Mouse (Mus musculus): ENCODE data around the gene Tmem95. TPM values are rescaled to one million over a fixed set of nuclear protein-coding genes. Genes with fewer than 3 reads are reported as not detected.
A peak's percentile ranks its signal among the peaks of the same experiment; 100 is the strongest.

Gene Tmem95
- polyA plus RNA-seq (2015; fragmentation: Nextera tagmentation; extraction: Ambion mirVana), result not detected in 2 replicates

GRCm38 (mm10) chr11:69877878-69878277, at the start of gene Tmem95:
Tmem95 (minus strand) TSS chr11:69878018.
- WGBS, result 82% methylated on average over 11 of the region's 11 CpGs
- no peak for ATAC-seq (ENCODE audit: insufficient read depth, low FRiP score, low read depth)
- H3K4me1 ChIP-seq, result peaks cover 47% of the 10 kb centered on the region
- peak within 1 kb of the TSS; percentile 3; the same call in 1 of the 2 replicates for H3K4me3 ChIP-seq (replicated peaks)
- peak within 1 kb of the TSS; percentile 72 for H3K27ac ChIP-seq
- no peaks in the 10 kb centered on the region for H3K36me3 ChIP-seq
- H3K9ac ChIP-seq, result no peak within 1 kb of the TSS
- no peaks in the 10 kb centered on the region for H3K27me3 ChIP-seq (replicated peaks)
- no peaks in the 10 kb centered on the region for H3K9me3 ChIP-seq
- peak within 1 kb of the TSS; percentile 90 for H3K4me2 ChIP-seq

- ATAC-seq (ENCODE audit: insufficient read depth, low FRiP score, low read depth), result no peak
- WGBS, result 95% methylated on average over 2 of the region's 2 CpGs
- Histone ChIP-seq H3K4me2 (no peak overlapping the region), H3K9me3 (no peaks in the 10 kb centered on the region), H3K9ac (no peak overlapping the region), H3K27me3 (replicated peaks) (no peaks in the 10 kb centered on the region), H3K27ac (no peak overlapping the region), H3K4me3 (replicated peaks) (no peak overlapping the region), H3K4me1 (0 out of 2 replicates have a peak, but pooled peaks cover 3% of the 10 kb centered on the region), H3K36me3 (no peaks in the 10 kb centered on the region)
Measured at GRCm38 (mm10) chr11:69927501-69927900, 49.7 kb upstream of the Tmem95 start.

- ATAC-seq (ENCODE audit: insufficient read depth, low FRiP score, low read depth), result no peak
- H3K4me3 ChIP-seq (replicated peaks), result no peak overlapping the region
- no peaks in the 10 kb centered on the region for H3K27me3 ChIP-seq (replicated peaks)
- H3K27ac ChIP-seq, result peak overlapping the region; percentile 99; the same call in 1 of the 2 replicates
- H3K4me2 ChIP-seq, result peak overlapping the region; percentile 65; the same call in 1 of the 2 replicates
- peaks cover 9% of the 10 kb centered on the region for H3K36me3 ChIP-seq
- 63% methylated on average over 3 of the region's 3 CpGs for WGBS
- peaks cover 13% of the 10 kb centered on the region; the same call in 1 of the 2 replicates for H3K4me1 ChIP-seq
- no peaks in the 10 kb centered on the region for H3K9me3 ChIP-seq
- H3K9ac ChIP-seq, result no peak overlapping the region
Measured at GRCm38 (mm10) chr11:69922796-69923195, 45.0 kb upstream of the Tmem95 start.

- WGBS, result 2% methylated on average over 12 of the region's 12 CpGs
- peaks cover 13% of the 10 kb centered on the region; the same call in 1 of the 2 replicates for H3K4me1 ChIP-seq
- ATAC-seq (ENCODE audit: insufficient read depth, low FRiP score, low read depth), result no peak
- H3K36me3 ChIP-seq, result peaks cover 15% of the 10 kb centered on the region
- H3K4me2 ChIP-seq, result peak overlapping the region; percentile 65
- H3K9ac ChIP-seq, result peak overlapping the region; percentile 56; the same call in 1 of the 2 replicates
- H3K9me3 ChIP-seq, result no peaks in the 10 kb centered on the region
- H3K27me3 ChIP-seq (replicated peaks), result no peaks in the 10 kb centered on the region
- H3K4me3 ChIP-seq (replicated peaks), result peak overlapping the region; percentile 91
- peak overlapping the region; percentile 99 for H3K27ac ChIP-seq
Measured at GRCm38 (mm10) chr11:69922012-69922756, 44.4 kb upstream of the Tmem95 start.

GRCm38 (mm10) chr11:69921114-69922011, 43.5 kb upstream of the Tmem95 start, which contains the start of gene Eif5a:
Eif5a (minus strand) TSS chr11:69921958.
- Histone ChIP-seq H3K36me3 (peaks cover 19% of the 10 kb centered on the region), H3K27ac (peak within 1 kb of the TSS; percentile 99), H3K27me3 (replicated peaks) (no peaks in the 10 kb centered on the region), H3K9ac (peak within 1 kb of the TSS; percentile 93), H3K4me2 (peak within 1 kb of the TSS; percentile 85), H3K4me1 (peaks cover 13% of the 10 kb centered on the region; the same call in 1 of the 2 replicates), H3K9me3 (no peaks in the 10 kb centered on the region), H3K4me3 (replicated peaks) (peak within 1 kb of the TSS; percentile 91)
- WGBS, result under 1% methylated on average over 78 of the region's 78 CpGs
- ATAC-seq (ENCODE audit: insufficient read depth, low FRiP score, low read depth), result peak; percentile 94

- Histone ChIP-seq H3K27me3 (replicated peaks) (no peaks in the 10 kb centered on the region), H3K4me1 (peaks cover 22% of the 10 kb centered on the region), H3K27ac (peak overlapping the region; percentile 97), H3K9ac (peak overlapping the region; percentile 93), H3K36me3 (peaks cover 28% of the 10 kb centered on the region), H3K4me2 (peak overlapping the region; percentile 85), H3K4me3 (replicated peaks) (peak overlapping the region; percentile 91), H3K9me3 (no peaks in the 10 kb centered on the region)
- no peak for ATAC-seq (ENCODE audit: insufficient read depth, low FRiP score, low read depth)
- under 1% methylated on average over 56 of the region's 65 CpGs for WGBS
Measured at GRCm38 (mm10) chr11:69920266-69921031, 42.6 kb upstream of the Tmem95 start.

GRCm38 (mm10) chr11:69919661-69920265, 41.9 kb upstream of the Tmem95 start:
- Histone ChIP-seq H3K4me2 (peak overlapping the region; percentile 85), H3K36me3 (peaks cover 32% of the 10 kb centered on the region), H3K4me1 (peaks cover 28% of the 10 kb centered on the region), H3K27me3 (replicated peaks) (no peaks in the 10 kb centered on the region), H3K4me3 (replicated peaks) (peak overlapping the region; percentile 91), H3K9me3 (no peaks in the 10 kb centered on the region), H3K9ac (peak overlapping the region; percentile 93), H3K27ac (peak overlapping the region; percentile 97)
- WGBS, result 1% methylated on average over 17 of the region's 17 CpGs
- ATAC-seq (ENCODE audit: insufficient read depth, low FRiP score, low read depth), result no peak

- Histone ChIP-seq H3K4me2 (peak overlapping the region; percentile 85), H3K4me3 (replicated peaks) (peak overlapping the region; percentile 91), H3K27me3 (replicated peaks) (no peaks in the 10 kb centered on the region), H3K9ac (no peak overlapping the region), H3K27ac (peak overlapping the region; percentile 97; the same call in 1 of the 2 replicates), H3K4me1 (peaks cover 28% of the 10 kb centered on the region), H3K36me3 (peaks cover 32% of the 10 kb centered on the region), H3K9me3 (no peaks in the 10 kb centered on the region)
- no peak for ATAC-seq (ENCODE audit: insufficient read depth, low FRiP score, low read depth)
- 81% methylated on average over 9 of the region's 9 CpGs for WGBS
Measured at GRCm38 (mm10) chr11:69919053-69919452, 41.2 kb upstream of the Tmem95 start.

- Histone ChIP-seq H3K9ac (no peak overlapping the region), H3K4me1 (peaks cover 32% of the 10 kb centered on the region), H3K27ac (no peak overlapping the region), H3K9me3 (no peaks in the 10 kb centered on the region), H3K36me3 (peaks cover 32% of the 10 kb centered on the region), H3K4me2 (no peak overlapping the region), H3K27me3 (replicated peaks) (no peaks in the 10 kb centered on the region), H3K4me3 (replicated peaks) (no peak overlapping the region)
- no peak for ATAC-seq (ENCODE audit: insufficient read depth, low FRiP score, low read depth)
- 84% methylated on average over 5 of the region's 5 CpGs for WGBS
Measured at GRCm38 (mm10) chr11:69918118-69918517, 40.3 kb upstream of the Tmem95 start.

GRCm38 (mm10) chr11:69917379-69917948, 39.6 kb upstream of the Tmem95 start:
- H3K36me3 ChIP-seq, result peaks cover 36% of the 10 kb centered on the region
- H3K27ac ChIP-seq, result no peak overlapping the region
- H3K9ac ChIP-seq, result no peak overlapping the region
- no peak overlapping the region for H3K4me3 ChIP-seq (replicated peaks)
- H3K4me2 ChIP-seq, result no peak overlapping the region
- peaks cover 30% of the 10 kb centered on the region for H3K4me1 ChIP-seq
- 80% methylated on average over 8 of the region's 8 CpGs for WGBS
- no peaks in the 10 kb centered on the region for H3K27me3 ChIP-seq (replicated peaks)
- ATAC-seq (ENCODE audit: insufficient read depth, low FRiP score, low read depth), result no peak
- H3K9me3 ChIP-seq, result no peaks in the 10 kb centered on the region
